Mouse (Mus musculus): ENCODE results near the gene Camta1.

- TF ChIP-seq CTCF (IDR thresholded peaks at IDR 0.05; ENCODE audit: low read depth) (peak; percentile 89), EP300 (optimal IDR thresholded peaks at IDR 0.05) (no peak)
Measured at GRCm38 (mm10) chr4:150966556-150966955, 895.1 kb downstream of the Camta1 start.

Data from stomach, postnatal 0 days (tissue).